Mouse (Mus musculus): ENCODE measurements at regions not wholly inside any gene's neighbourhood (a gene's known extent, or its start where the extent isn't known, plus 50 kb on each side); places are given as distances from the start of the nearest gene placed in this dataset.

DNA sequence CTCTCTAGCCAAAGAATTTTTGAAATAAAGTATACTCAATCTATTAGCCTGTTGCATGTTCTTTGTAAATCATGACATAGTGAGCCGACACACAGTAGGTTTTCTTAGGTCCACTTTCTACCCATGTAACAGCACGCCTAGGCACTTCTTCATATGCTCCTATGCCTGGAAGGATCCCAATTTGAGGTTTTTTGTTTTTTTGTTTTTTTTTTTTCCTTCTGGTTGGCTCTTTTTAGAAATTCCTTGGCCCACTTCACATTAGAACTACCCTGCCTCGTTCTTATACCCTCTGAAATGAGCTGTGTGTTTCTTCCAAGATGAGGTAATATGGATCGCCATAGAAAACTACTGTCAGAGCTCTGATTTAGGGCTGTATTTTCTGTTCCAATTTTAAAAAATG, 443.6 kb downstream of the Gm43517 start:
- TF ChIP-seq FLI1 (IDR thresholded peaks at IDR 0.05; ENCODE audit: low read length) (no peak), GATA1 (IDR thresholded peaks at IDR 0.05; ENCODE audit: borderline replicate concordance, low read length) (no peak)
